Mouse (Mus musculus) forebrain, postnatal 0 days (tissue): Measurements from ENCODE around the gene Naa80. TPM values are rescaled to one million over a fixed set of nuclear protein-coding genes. Genes with fewer than 3 reads are reported as not detected.

ENCODE experiments used
- ATAC-seq: fragments of 200-750 bp; cut with Nextera tagmentation; 2 replicates; pipeline ENCODE4 v1.8.0; 2017; ENCODE audit warnings: mild to moderate bottlenecking, moderate library complexity
- DNase-seq: peaks from one replicate; pipeline ENCODE4 v3.0.0-alpha.2; 2015
- H3K27ac ChIP-seq: fragments of 300-500 bp; sonication (generic); 2 replicates; pipeline ENCODE4 v1.5.1; 2014; ENCODE audit warnings: low read depth, mild to moderate bottlenecking, antibody characterized with exemption, low read length, moderate library complexity, mixed read lengths
- H3K27me3 ChIP-seq: fragments of 300-500 bp; sonication (generic); 2 replicates; pipeline ENCODE4 v1.6.1; 2014; ENCODE audit warnings: mild to moderate bottlenecking, low read length, mixed read lengths; ENCODE audit not compliant: insufficient read depth
- H3K36me3 ChIP-seq: fragments of 300-500 bp; sonication (generic); 2 replicates; pipeline ENCODE4 v1.6.1; 2014; ENCODE audit warnings: mild to moderate bottlenecking, moderate library complexity; ENCODE audit not compliant: insufficient read depth
- H3K4me1 ChIP-seq: fragments of 300-500 bp; sonication (generic); 2 replicates; pipeline ENCODE4 v1.6.1; 2014; ENCODE audit warnings: antibody characterized with exemption; ENCODE audit not compliant: insufficient read depth
- H3K4me2 ChIP-seq: fragments of 300-500 bp; sonication (generic); 2 replicates; pipeline ENCODE4 v1.6.1; 2014; ENCODE audit warnings: low read depth, mild to moderate bottlenecking, moderate library complexity
- H3K4me3 ChIP-seq: fragments of 300-500 bp; sonication (generic); 2 replicates; pipeline ENCODE4 v1.5.1; 2014; ENCODE audit warnings: low read depth, low read length, mixed read lengths
- H3K9ac ChIP-seq: fragments of 300-500 bp; sonication (generic); 2 replicates; pipeline ENCODE4 v1.6.1; 2014; ENCODE audit warnings: mild to moderate bottlenecking
- H3K9me3 ChIP-seq: fragments of 300-500 bp; sonication (generic); 2 replicates; pipeline ENCODE4 v1.6.1; 2016; ENCODE audit warnings: low read length
- CTCF ChIP-seq: sonication (generic); IDR thresholded peaks from 2 replicates; pipeline ENCODE4 v1.5.1; 2016; ENCODE audit warnings: antibody characterized with exemption, control low read depth, low read depth
- WGBS: fragments of 180-500 bp; shearing (Covaris S2); extraction: QIAGEN DNeasy Blood & Tissue Kit; methylation state at CpG from one replicate; pipeline ENCODE4 v1.1.7; 2014; 5-methylcytosine and 5-hydroxymethylcytosine counted together
- polyA plus RNA-seq: library from polyadenylated mRNA; unstranded; fragments of >200 nt; fragmentation: Nextera tagmentation; extraction: Ambion mirVana; gene quantifications from 2 replicates; pipeline ENCODE4 v1.2.1, GENCODE M21; 2015
- total RNA-seq: library from RNA; depleted of rRNA; stranded (reverse); fragments of >200 nt; gene quantifications from 2 replicates; pipeline ENCODE4 v1.2.3, GENCODE M21; 2014

Naa80 gene
- total and polyA plus RNA-seq, 2 experiments from 2014 or later = 21.3 to 27.0 TPM

DNA sequence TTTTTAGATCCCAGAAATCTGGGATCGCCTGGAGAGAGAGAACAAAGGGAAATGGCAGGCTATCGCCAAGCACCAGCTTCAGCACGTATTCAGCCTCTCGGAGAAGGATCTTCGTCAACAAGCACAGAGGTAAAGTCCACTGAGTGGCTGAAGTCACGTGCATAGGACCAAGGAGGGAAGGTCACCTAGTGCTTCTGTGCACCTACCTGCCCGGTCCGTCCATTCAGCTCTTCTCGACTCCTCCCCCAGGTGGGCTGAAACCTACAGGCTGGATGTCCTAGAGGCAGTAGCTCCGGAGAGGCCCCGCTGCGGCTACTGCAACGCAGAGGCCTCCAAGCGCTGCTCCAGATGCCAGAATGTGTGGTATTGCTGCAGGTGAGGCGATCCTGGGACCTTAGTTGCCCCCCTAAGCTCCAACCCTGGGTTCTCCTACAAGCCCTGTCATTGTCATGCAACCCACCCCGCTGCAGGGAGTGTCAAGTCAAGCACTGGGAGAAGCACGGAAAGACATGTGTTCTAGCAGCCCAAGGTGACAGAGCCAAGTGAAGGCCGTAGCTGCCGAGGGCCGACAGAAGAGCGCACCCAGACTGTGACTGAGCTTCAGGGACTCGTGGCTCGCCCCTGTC is 28.1 kb upstream of the Naa80 start:
- H3K27me3 ChIP-seq = peaks cover 19% of the 10 kb centered on the region
- 0 out of 2 replicates have a peak overlapping the region, but pooled peaks have one; percentile 44 for H3K9ac ChIP-seq
- DNase-seq = no peak
- no peak overlapping the region for H3K4me3 ChIP-seq
- no peak for TF ChIP-seq CTCF
- H3K27ac ChIP-seq = no peak overlapping the region
- WGBS = 40% methylated on average over 23 of the region's 23 CpGs
- no peaks in the 10 kb centered on the region for H3K9me3 ChIP-seq
- H3K36me3 ChIP-seq = no peaks in the 10 kb centered on the region
- H3K4me1 ChIP-seq = peaks cover 27% of the 10 kb centered on the region
- no peak for ATAC-seq
- H3K4me2 ChIP-seq = peak overlapping the region; percentile 66

- Histone ChIP-seq H3K4me2 (peak within 1 kb of the TSS; percentile 66), H3K4me1 (peaks cover 34% of the 10 kb centered on the region), H3K9ac (peak within 1 kb of the TSS; percentile 44), H3K27ac (no peak within 1 kb of the TSS), H3K9me3 (no peaks in the 10 kb centered on the region), H3K27me3 (peaks cover 19% of the 10 kb centered on the region), H3K36me3 (no peaks in the 10 kb centered on the region), H3K4me3 (peak within 1 kb of the TSS; percentile 35)
- WGBS = 3% methylated on average over 63 of the region's 63 CpGs
- TF ChIP-seq CTCF = no peak
- ATAC-seq (no peak), DNase-seq (peak; percentile 35)
Observed at GRCm38 (mm10) chr9:107551117-107551889, 27.4 kb upstream of the Naa80 start, which contains the start of gene Rassf1. Gene Rassf1 (plus strand): TSS chr9:107551555.

GRCm38 (mm10) chr9:107551890-107552355 is 26.8 kb upstream of the Naa80 start:
- H3K9me3 ChIP-seq = no peaks in the 10 kb centered on the region

DNA sequence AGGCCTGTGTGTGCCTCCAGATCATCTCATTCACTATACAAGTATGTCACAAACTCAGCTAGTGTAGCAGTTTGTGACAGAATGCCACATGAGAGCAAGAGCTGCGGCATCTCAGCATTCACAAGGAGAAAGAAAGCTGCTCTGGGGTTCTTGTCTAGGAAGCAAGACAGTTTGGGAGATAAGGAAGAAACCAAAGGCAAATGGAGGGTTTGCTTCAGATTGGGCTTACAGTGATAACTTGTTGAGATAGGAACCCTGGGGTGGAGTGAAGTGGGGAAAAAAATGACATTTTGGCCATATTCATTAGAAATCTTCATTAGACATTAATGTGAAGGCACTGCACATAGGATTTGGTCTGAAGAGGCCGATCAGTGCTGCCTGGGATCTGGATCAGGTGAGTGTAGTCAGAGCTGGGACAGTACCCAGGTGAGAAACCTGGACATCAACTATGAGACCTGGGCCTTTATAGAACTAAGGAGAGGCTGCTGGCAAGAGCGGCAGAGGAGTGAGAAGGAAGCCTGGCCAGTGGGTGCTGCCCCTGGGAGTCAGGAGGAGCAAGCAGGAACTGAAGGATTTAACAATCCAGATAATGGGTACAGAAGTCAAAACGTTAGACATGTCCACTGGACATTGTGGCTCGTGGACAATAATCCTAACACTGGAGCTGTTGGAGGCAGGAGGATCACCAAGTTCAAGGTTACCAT is 25.8 kb upstream of the Naa80 start:
- Histone ChIP-seq H3K27ac (no peak overlapping the region), H3K4me2 (peak overlapping the region; percentile 87), H3K4me1 (peaks cover 28% of the 10 kb centered on the region), H3K27me3 (peaks cover 19% of the 10 kb centered on the region), H3K4me3 (no peak overlapping the region), H3K9ac (no peak overlapping the region), H3K36me3 (peaks cover 9% of the 10 kb centered on the region), H3K9me3 (no peaks in the 10 kb centered on the region)
- ATAC-seq (no peak), DNase-seq (no peak)
- 81% methylated on average over 5 of the region's 5 CpGs for WGBS
- no peak for TF ChIP-seq CTCF

More at GRCm38 (mm10) chr9:107551890-107552355, 26.8 kb upstream of the Naa80 start:
- ATAC-seq (no peak), DNase-seq (no peak)
- Histone ChIP-seq H3K9ac (peak overlapping the region; percentile 44), H3K4me1 (peaks cover 34% of the 10 kb centered on the region), H3K36me3 (no peaks in the 10 kb centered on the region; the same call in 1 of the 2 replicates), H3K4me2 (peak overlapping the region; percentile 66), H3K27me3 (peaks cover 19% of the 10 kb centered on the region), H3K27ac (no peak overlapping the region), H3K4me3 (peak overlapping the region; percentile 35)
- 15% methylated on average over 8 of the region's 8 CpGs for WGBS
- no peak for TF ChIP-seq CTCF

DNA sequence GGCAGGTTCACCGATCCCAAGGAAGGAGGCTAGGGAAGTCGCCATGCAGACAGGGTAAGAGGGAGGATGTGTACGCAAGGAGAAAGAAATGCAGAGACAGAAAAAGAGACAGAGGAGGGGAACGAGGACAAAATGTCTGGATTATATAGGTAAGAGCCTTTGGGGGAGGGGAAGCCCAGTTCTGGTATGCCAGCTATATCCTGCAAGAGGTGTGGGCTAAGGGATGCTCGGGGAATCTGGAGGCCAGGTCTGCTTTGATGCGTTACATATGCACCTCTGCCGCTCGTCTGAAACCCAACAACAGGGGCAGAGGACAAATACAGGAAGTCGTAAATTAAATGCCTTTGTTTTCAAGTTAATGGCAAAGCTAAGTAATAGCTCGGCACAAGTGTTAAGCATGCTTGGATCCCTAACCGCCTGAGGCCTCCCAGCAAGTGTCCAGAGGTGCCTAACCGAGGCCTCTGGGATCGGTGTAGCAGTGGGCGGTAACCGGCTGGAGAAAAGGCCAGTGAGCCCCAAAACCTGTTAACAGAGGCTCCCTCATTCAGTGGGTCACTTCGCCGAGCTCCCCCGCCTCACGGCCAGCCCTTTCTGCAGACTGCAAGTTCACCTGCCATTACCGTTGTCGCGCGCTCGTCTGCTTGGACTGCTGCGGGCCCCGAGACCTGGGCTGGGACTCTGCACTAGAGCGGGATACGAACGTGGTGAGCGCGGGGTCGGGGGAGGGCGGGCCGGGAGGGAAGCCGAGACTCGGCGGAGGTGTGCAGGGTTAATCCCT is 25.0 kb upstream of the Naa80 start:
- H3K4me3 ChIP-seq = peak overlapping the region; percentile 69
- peaks cover 28% of the 10 kb centered on the region for H3K4me1 ChIP-seq
- peaks cover 18% of the 10 kb centered on the region for H3K36me3 ChIP-seq
- ATAC-seq = peak; percentile 59
- no peaks in the 10 kb centered on the region for H3K9me3 ChIP-seq
- peak overlapping the region; percentile 87 for H3K4me2 ChIP-seq
- peak overlapping the region; percentile 70 for H3K9ac ChIP-seq
- DNase-seq = peak; percentile 26
- TF ChIP-seq CTCF = no peak
- H3K27me3 ChIP-seq = peaks cover 19% of the 10 kb centered on the region
- 7% methylated on average over 37 of the region's 37 CpGs for WGBS
- peak overlapping the region; percentile 68 for H3K27ac ChIP-seq

- WGBS = under 1% methylated on average over 48 of the region's 53 CpGs
- Histone ChIP-seq H3K4me2 (peak overlapping the region; percentile 87), H3K27ac (peak overlapping the region; percentile 75), H3K27me3 (peaks cover 19% of the 10 kb centered on the region), H3K9ac (peak overlapping the region; percentile 70), H3K9me3 (no peaks in the 10 kb centered on the region), H3K4me1 (peaks cover 28% of the 10 kb centered on the region), H3K36me3 (peaks cover 24% of the 10 kb centered on the region), H3K4me3 (peak overlapping the region; percentile 69)
- TF ChIP-seq CTCF = peak; percentile 13; the same call in 1 of the 2 replicates
- DNase-seq (peak; percentile 99), ATAC-seq (peak; percentile 95)
Observed at GRCm38 (mm10) chr9:107554319-107554825, 24.3 kb upstream of the Naa80 start.
